Mouse (Mus musculus) lung, postnatal 0 days (tissue): Measurements from ENCODE around the gene Avp.

Source experiments
- CTCF ChIP-seq: IDR thresholded peaks from 2 replicates; pipeline ENCODE4 v1.5.1; 2016; ENCODE audit warnings: antibody characterized with exemption, mild to moderate bottlenecking
- EP300 ChIP-seq: IDR thresholded peaks from 2 replicates; pipeline ENCODE4 v1.6.1; 2016; ENCODE audit warnings: antibody characterized with exemption, mild to moderate bottlenecking, control low read depth

DNA sequence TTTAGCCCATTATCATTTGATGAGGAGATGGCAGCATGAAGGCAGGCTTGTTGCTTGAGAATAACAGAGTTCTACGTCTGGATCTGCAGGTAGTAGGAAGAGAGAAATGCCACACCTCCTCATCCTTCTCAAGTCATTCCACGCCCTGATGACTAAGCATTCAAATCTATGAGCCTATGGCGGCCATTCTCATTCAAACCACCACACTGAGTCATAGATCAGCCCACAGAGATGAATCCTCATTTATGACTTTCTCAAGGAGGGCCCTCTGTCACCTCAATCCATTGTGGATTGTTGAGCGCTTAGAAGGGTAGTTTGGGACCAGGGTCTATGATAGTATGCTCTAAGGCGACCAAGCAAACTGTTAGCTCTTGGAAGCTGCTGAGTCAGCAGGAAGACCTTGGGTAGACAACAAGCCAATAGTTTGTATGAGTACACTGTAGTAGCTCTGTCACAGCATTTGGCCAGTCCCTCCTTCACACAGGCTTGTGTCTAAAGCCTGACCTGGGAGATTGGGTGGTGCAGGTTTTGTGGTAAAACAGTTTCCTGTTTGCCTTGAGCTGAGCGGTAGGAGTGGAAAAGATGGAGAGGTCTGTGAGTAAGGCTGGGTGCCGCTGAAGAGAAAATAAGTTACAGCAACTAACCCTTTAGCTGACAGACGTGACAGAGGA lies 43.3 kb downstream of the Avp start:
- TF ChIP-seq EP300: no peak
- TF ChIP-seq CTCF: no peak
